Mouse (Mus musculus) G1E (cell line): Measurements from ENCODE around the gene Pgd. TPM values are rescaled to one million over a fixed set of nuclear protein-coding genes. Genes with fewer than 3 reads are reported as not detected.

Experiments
- ATAC-seq: 2 replicates; pipeline ENCODE4 v1.8.0; 2016; ENCODE audit warnings: mild to moderate bottlenecking; ENCODE audit not compliant: insufficient number of reproducible peaks, poor library complexity, low FRiP score, severe bottlenecking; ENCODE audit errors: extremely low read depth
- DNase-seq: peaks from one replicate; pipeline ENCODE4 v3.0.0; 2012; ENCODE audit warnings: low spot score
- H3K27me3 ChIP-seq: 2 replicates; pipeline ENCODE4 v1.6.1; 2012; ENCODE audit warnings: mild to moderate bottlenecking, low read length, inconsistent platforms; ENCODE audit not compliant: insufficient read depth
- H3K36me3 ChIP-seq: replicated peaks from 2 replicates; pipeline ENCODE3; 2012; ENCODE audit warnings: mild to moderate bottlenecking, inconsistent platforms
- H3K4me1 ChIP-seq: 2 replicates; pipeline ENCODE4 v1.6.1; 2012; ENCODE audit warnings: low read depth, low read length, inconsistent platforms, mixed read lengths; ENCODE audit not compliant: insufficient read depth
- H3K4me3 ChIP-seq: 2 replicates; pipeline ENCODE4 v1.5.1; 2012; ENCODE audit warnings: low read depth, mild to moderate bottlenecking, inconsistent platforms, low read length, moderate library complexity, mixed read lengths
- H3K9me3 ChIP-seq: replicated peaks from 2 replicates; pipeline ENCODE4 v1.6.1; 2012; ENCODE audit warnings: inconsistent platforms
- CTCF ChIP-seq: IDR thresholded peaks from 2 replicates; pipeline ENCODE4 v1.5.1; 2012; ENCODE audit warnings: low read depth, low read length, inconsistent platforms, mixed read lengths
- GATA1 ChIP-seq: IDR thresholded peaks from 2 replicates; pipeline ENCODE4 v1.6.1; 2012; ENCODE audit warnings: borderline replicate concordance, low read length, inconsistent platforms, mixed read lengths
- GATA2 ChIP-seq: IDR thresholded peaks from 2 replicates; pipeline ENCODE4 v1.6.1; 2012; ENCODE audit warnings: low read depth, low read length, inconsistent platforms, borderline replicate concordance
- POLR2AphosphoS5 ChIP-seq: IDR thresholded peaks from 2 replicates; pipeline ENCODE4 v1.6.1; 2012; ENCODE audit warnings: low read depth, low read length, inconsistent platforms; ENCODE audit not compliant: insufficient replicate concordance
- TAL1 ChIP-seq: conservative IDR thresholded peaks from 2 replicates; pipeline ENCODE4 v1.6.1; 2012; ENCODE audit warnings: low read depth, low read length, inconsistent platforms, mixed read lengths
- polyA plus RNA-seq: library from polyadenylated mRNA; stranded (reverse); fragments of >175 nt; gene quantifications from 2 replicates; pipeline ENCODE4 v1.2.3, GENCODE M21; 2012
- total RNA-seq, 2 experiments: library from RNA; stranded (forward) in 1 of 2; stranded (reverse) in 1 of 2; fragments of 200-1000 nt in 1 of 2; fragments of >200 nt in 1 of 2; fragmentation: Nextera tagmentation in 1 of 2; gene quantifications; 2 replicates each; pipeline ENCODE4 v1.2.3; 2014 to 2017

The Pgd gene
- total and polyA plus RNA-seq, 3 experiments, result 53.1 to 171 (median 68.0) TPM

- Histone ChIP-seq H3K9me3 (no peaks in the 10 kb centered on the region), H3K27me3 (no peaks in the 10 kb centered on the region), H3K4me3 (no peak overlapping the region), H3K4me1 (peaks cover 68% of the 10 kb centered on the region), H3K36me3 (peaks cover 73% of the 10 kb centered on the region)
- no peak for TF ChIP-seq GATA1
- TF ChIP-seq GATA2, result no peak
- DNase-seq (peak; percentile 40), ATAC-seq (no peak; the same call in 1 of the 2 replicates)
Measured at GRCm38 (mm10) chr4:149163196-149163595, 3.4 kb downstream of the Pgd start.

DNA sequence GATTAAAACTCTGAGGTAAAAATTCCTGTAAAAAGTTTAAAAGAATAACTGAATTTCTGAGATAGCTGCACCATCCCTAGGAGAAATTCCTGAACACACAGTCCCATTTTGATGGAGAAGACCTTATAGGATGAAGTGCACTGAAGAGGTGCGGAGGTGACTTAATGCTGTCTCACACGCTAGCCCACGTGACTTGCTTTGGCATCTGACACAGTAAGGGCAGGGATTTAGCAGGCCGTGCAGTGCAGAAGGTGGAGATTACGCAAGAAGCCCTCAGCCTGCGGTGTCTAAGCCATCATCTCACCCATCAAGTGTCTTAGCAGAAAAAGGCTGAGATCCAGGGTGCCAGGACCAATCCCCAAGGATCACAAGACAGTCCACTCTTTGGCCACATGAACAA, 5.4 kb downstream of the Pgd start:
- ATAC-seq, result no peak
- peaks cover 63% of the 10 kb centered on the region for H3K4me1 ChIP-seq
- H3K36me3 ChIP-seq, result peaks cover 94% of the 10 kb centered on the region

DNA sequence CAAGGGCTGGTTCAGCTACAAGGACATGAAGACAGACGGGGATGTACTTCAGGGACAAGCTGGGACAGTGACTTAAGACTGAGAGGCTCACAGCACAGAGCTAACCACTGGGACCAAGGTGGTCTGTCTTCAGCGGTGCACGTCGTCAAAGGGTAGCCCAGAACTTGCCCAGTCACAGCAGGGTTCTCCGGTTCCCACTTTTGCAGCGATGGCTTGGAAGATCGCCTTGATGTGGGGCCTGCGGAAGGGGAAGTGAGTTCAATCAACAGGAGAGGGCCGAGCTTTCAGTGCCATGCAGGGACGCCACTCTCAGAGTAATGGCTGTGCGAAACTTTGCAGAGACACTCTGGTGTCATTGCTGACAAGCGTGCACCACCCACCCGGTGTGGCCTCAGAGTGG, 6.7 kb downstream of the Pgd start:
- no peak for ATAC-seq
- Histone ChIP-seq H3K4me3 (no peak overlapping the region), H3K36me3 (peaks cover 99% of the 10 kb centered on the region), H3K9me3 (peaks cover 3% of the 10 kb centered on the region; the same call in 1 of the 2 replicates), H3K27me3 (no peaks in the 10 kb centered on the region), H3K4me1 (peaks cover 51% of the 10 kb centered on the region)
- TF ChIP-seq TAL1, result no peak
- no peak for TF ChIP-seq GATA1
- no peak for DNase-seq

More for the DNA sequence above, 5.4 kb downstream of the Pgd start:
- Histone ChIP-seq H3K4me3 (no peak overlapping the region), H3K9me3 (no peaks in the 10 kb centered on the region), H3K27me3 (no peaks in the 10 kb centered on the region)
- TF ChIP-seq POLR2AphosphoS5, result no peak
- TF ChIP-seq GATA2, result no peak
- TF ChIP-seq CTCF, result no peak
- no peak for TF ChIP-seq TAL1
- no peak for TF ChIP-seq GATA1
- no peak for DNase-seq

GRCm38 (mm10) chr4:149159203-149159602, 7.4 kb downstream of the Pgd start:
- DNase-seq (no peak), ATAC-seq (no peak)
- Histone ChIP-seq H3K27me3 (no peaks in the 10 kb centered on the region), H3K4me3 (no peak overlapping the region), H3K9me3 (peaks cover 3% of the 10 kb centered on the region; the same call in 1 of the 2 replicates), H3K4me1 (peaks cover 45% of the 10 kb centered on the region), H3K36me3 (peaks cover 99% of the 10 kb centered on the region)
- no peak for TF ChIP-seq CTCF
- TF ChIP-seq GATA2, result no peak
- TF ChIP-seq TAL1, result no peak
- no peak for TF ChIP-seq POLR2AphosphoS5
- no peak for TF ChIP-seq GATA1

DNA sequence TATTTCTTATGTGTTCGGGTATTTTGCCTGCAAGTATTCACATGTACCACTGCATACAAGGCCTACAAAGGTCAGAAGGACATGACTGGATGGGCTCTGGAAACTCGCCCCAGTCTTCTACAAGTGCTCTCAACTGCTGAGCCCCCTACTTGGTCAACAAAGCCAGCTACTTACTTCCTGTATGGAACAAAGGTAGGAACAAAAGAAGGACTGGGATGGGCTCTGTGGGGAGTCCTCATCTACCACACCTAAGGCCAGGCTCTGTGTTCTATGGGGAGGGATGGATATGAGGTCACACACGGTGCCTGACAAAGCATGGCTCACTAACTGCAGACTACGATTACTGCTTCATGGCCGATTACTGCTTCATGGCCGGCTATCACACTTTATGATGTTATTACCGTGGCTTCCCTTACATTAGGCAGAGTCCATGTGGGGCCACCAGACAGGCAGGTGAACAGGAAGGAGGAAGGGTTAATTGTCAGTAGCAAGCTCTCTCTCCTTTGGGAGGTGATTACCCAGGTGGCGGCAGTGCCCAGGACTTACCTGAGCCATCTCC, 9.1 kb downstream of the Pgd start:
- no peaks in the 10 kb centered on the region for H3K27me3 ChIP-seq
- H3K4me3 ChIP-seq, result no peak overlapping the region
- H3K4me1 ChIP-seq, result peaks cover 30% of the 10 kb centered on the region
- DNase-seq (no peak), ATAC-seq (no peak)
- peaks cover 99% of the 10 kb centered on the region for H3K36me3 ChIP-seq
- TF ChIP-seq POLR2AphosphoS5 (no peak), TAL1 (no peak), GATA1 (no peak), CTCF (no peak), GATA2 (no peak)
- peaks cover 4% of the 10 kb centered on the region for H3K9me3 ChIP-seq

DNA sequence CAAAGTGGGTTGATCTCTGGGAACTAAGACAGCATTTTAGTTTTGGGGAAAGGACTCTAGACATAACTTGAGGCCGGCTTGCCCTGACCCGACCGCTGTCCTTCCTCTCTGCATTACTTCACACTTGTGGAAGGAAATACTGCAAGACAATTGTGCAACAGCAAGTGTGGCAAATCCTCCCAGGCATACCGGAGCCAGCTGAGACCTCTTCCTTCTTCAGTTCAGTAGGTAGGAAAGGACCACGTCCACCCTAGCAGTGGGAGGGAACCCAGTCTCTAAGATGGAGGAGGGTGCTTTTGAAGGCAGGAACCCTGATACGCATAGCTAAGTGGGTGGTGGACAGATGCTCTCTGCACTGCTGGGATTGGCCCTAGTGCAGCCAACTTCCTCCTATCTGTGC, 10.9 kb downstream of the Pgd start:
- Histone ChIP-seq H3K4me1 (peaks cover 22% of the 10 kb centered on the region), H3K9me3 (peaks cover 7% of the 10 kb centered on the region), H3K4me3 (no peak overlapping the region), H3K27me3 (no peaks in the 10 kb centered on the region), H3K36me3 (peaks cover 99% of the 10 kb centered on the region)
- no peak for TF ChIP-seq TAL1
- no peak for TF ChIP-seq GATA2
- no peak for TF ChIP-seq CTCF
- TF ChIP-seq POLR2AphosphoS5, result no peak
- no peak for TF ChIP-seq GATA1
- ATAC-seq (no peak), DNase-seq (no peak)
